ENCODE assay signal across 21 mouse cellular contexts in genomic region chr7:53750985-53751605, GRCm38 (mm10).
DNase-seq lines count a peak whose midpoint lies in the region; ATAC-seq lines count a peak whose summit lies in the region.
"Had no signal": no experiment of that assay in that cellular context is flagged by ENCODE, and none has a peak within 500 bp of the region (broad histone marks: within the 10 kb centered on the region; RNA-seq: fewer than 3 reads in every experiment).

No protein-coding gene starts in this region.

- no peaks in the 10 kb centered on the region for H3K36me3 ChIP-seq in limb, embryonic 11.5 days (ENCODE audit: control insufficient read depth, insufficient read depth, low read length)
- H3K36me3 ChIP-seq in limb, embryonic 10.5 days = no peaks in the 10 kb centered on the region
- H3K36me3 ChIP-seq in forebrain, embryonic 16.5 days (ENCODE audit: control insufficient read depth, insufficient read depth) = no peaks in the 10 kb centered on the region
- H3K36me3 ChIP-seq in hindbrain, embryonic 15.5 days = no peaks in the 10 kb centered on the region
- no peaks in the 10 kb centered on the region for H3K36me3 ChIP-seq in neural tube, embryonic 12.5 days
- H3K36me3 ChIP-seq in kidney, embryonic 16.5 days (ENCODE audit: insufficient read depth, low read length) = no peaks in the 10 kb centered on the region
- H3K36me3 ChIP-seq: heart, embryonic 10.5 days; limb, embryonic 12.5 days; stomach, embryonic 15.5 days had no signal

- ATAC-seq in limb, embryonic 11.5 days (ENCODE audit: insufficient number of reproducible peaks, low FRiP score, low TSS enrichment, low read depth) = no peak
- ATAC-seq in forebrain, embryonic 16.5 days = peak; percentile 54
- peak; percentile 63 for ATAC-seq in hindbrain, embryonic 15.5 days (ENCODE audit: low FRiP score, low read depth)
- ATAC-seq in neural tube, embryonic 12.5 days (ENCODE audit: low FRiP score, low read depth) = peak; percentile 86
- ATAC-seq in kidney, embryonic 16.5 days (ENCODE audit: low FRiP score, low TSS enrichment) = no peak
- ATAC-seq: CD4-positive, CD25-positive, alpha-beta regulatory T cell, adult 4 months; lung, postnatal 0 days had no signal

- H3K4me2 ChIP-seq in limb, embryonic 11.5 days (ENCODE audit: low read depth, severe bottlenecking) = no peak overlapping the region
- no peak overlapping the region for H3K4me2 ChIP-seq in forebrain, embryonic 16.5 days (ENCODE audit: low read length)
- peak overlapping the region; percentile 30; the same call in 1 of the 2 replicates for H3K4me2 ChIP-seq in hindbrain, embryonic 15.5 days
- H3K4me2 ChIP-seq in neural tube, embryonic 12.5 days (replicated peaks) = no peak overlapping the region
- H3K4me2 ChIP-seq in kidney, embryonic 16.5 days (replicated peaks; ENCODE audit: low read depth, low read length) = no peak overlapping the region
- H3K4me2 ChIP-seq: limb, embryonic 12.5 days; stomach, embryonic 15.5 days had no signal

- no peaks in the 10 kb centered on the region for H3K9me3 ChIP-seq in limb, embryonic 11.5 days (ENCODE audit: control insufficient read depth, low read length)
- no peaks in the 10 kb centered on the region for H3K9me3 ChIP-seq in limb, embryonic 10.5 days (replicated peaks)
- no peaks in the 10 kb centered on the region for H3K9me3 ChIP-seq in forebrain, embryonic 16.5 days (ENCODE audit: control insufficient read depth, low read length)
- no peaks in the 10 kb centered on the region for H3K9me3 ChIP-seq in hindbrain, embryonic 15.5 days
- H3K9me3 ChIP-seq in neural tube, embryonic 12.5 days = no peaks in the 10 kb centered on the region
- no peaks in the 10 kb centered on the region for H3K9me3 ChIP-seq in kidney, embryonic 16.5 days (ENCODE audit: low read length)
- H3K9me3 ChIP-seq: heart, embryonic 10.5 days; limb, embryonic 12.5 days; megakaryocyte, embryonic 14.5 days; stomach, embryonic 15.5 days had no signal

- no peak overlapping the region for H3K27ac ChIP-seq in limb, embryonic 11.5 days (replicated peaks; ENCODE audit: low read depth, low read length)
- H3K27ac ChIP-seq in limb, embryonic 10.5 days = no peak overlapping the region
- no peak overlapping the region for H3K27ac ChIP-seq in forebrain, embryonic 16.5 days (ENCODE audit: low read length)
- H3K27ac ChIP-seq in hindbrain, embryonic 15.5 days (replicated peaks) = peak overlapping the region; percentile 51; the same call in 1 of the 2 replicates
- no peak overlapping the region for H3K27ac ChIP-seq in neural tube, embryonic 12.5 days
- no peak overlapping the region for H3K27ac ChIP-seq in kidney, embryonic 16.5 days (ENCODE audit: low read length)
- H3K27ac ChIP-seq: heart, embryonic 10.5 days; limb, embryonic 12.5 days; liver, embryonic 14.5 days; stomach, embryonic 15.5 days had no signal

- no peak overlapping the region for H3K9ac ChIP-seq in limb, embryonic 11.5 days (ENCODE audit: low read length)
- no peak overlapping the region for H3K9ac ChIP-seq in forebrain, embryonic 16.5 days (replicated peaks; ENCODE audit: low read depth, low read length)
- no peak overlapping the region for H3K9ac ChIP-seq in hindbrain, embryonic 15.5 days
- no peak overlapping the region for H3K9ac ChIP-seq in neural tube, embryonic 12.5 days
- H3K9ac ChIP-seq in kidney, embryonic 16.5 days (replicated peaks; ENCODE audit: low read length) = no peak overlapping the region
- H3K9ac ChIP-seq: limb, embryonic 12.5 days; liver, embryonic 14.5 days; stomach, embryonic 15.5 days had no signal

- H3K27me3 ChIP-seq in limb, embryonic 11.5 days (ENCODE audit: control insufficient read depth, insufficient read depth, low read length) = no peaks in the 10 kb centered on the region
- H3K27me3 ChIP-seq in limb, embryonic 10.5 days (ENCODE audit: low read depth, poor library complexity, severe bottlenecking) = no peaks in the 10 kb centered on the region
- H3K27me3 ChIP-seq in forebrain, embryonic 16.5 days (replicated peaks; ENCODE audit: control insufficient read depth, insufficient read depth, low read length) = no peaks in the 10 kb centered on the region
- no peaks in the 10 kb centered on the region for H3K27me3 ChIP-seq in hindbrain, embryonic 15.5 days
- H3K27me3 ChIP-seq in neural tube, embryonic 12.5 days (replicated peaks) = no peaks in the 10 kb centered on the region
- no peaks in the 10 kb centered on the region for H3K27me3 ChIP-seq in kidney, embryonic 16.5 days (ENCODE audit: insufficient read depth, low read length)
- H3K27me3 ChIP-seq: limb, embryonic 12.5 days; megakaryocyte, embryonic 14.5 days; stomach, embryonic 15.5 days had no signal

- H3K4me1 ChIP-seq in limb, embryonic 11.5 days (ENCODE audit: control insufficient read depth, insufficient read depth, low read length) = no peaks in the 10 kb centered on the region
- no peaks in the 10 kb centered on the region for H3K4me1 ChIP-seq in limb, embryonic 10.5 days
- no peaks in the 10 kb centered on the region for H3K4me1 ChIP-seq in forebrain, embryonic 16.5 days (replicated peaks; ENCODE audit: control insufficient read depth, insufficient read depth, low read length)
- H3K4me1 ChIP-seq in hindbrain, embryonic 15.5 days (replicated peaks) = peaks cover 7% of the 10 kb centered on the region; the same call in 1 of the 2 replicates
- no peaks in the 10 kb centered on the region for H3K4me1 ChIP-seq in neural tube, embryonic 12.5 days
- H3K4me1 ChIP-seq in kidney, embryonic 16.5 days (ENCODE audit: insufficient read depth, low read length) = no peaks in the 10 kb centered on the region
- H3K4me1 ChIP-seq: heart, embryonic 10.5 days; limb, embryonic 12.5 days; megakaryocyte, embryonic 14.5 days; stomach, embryonic 15.5 days had no signal

- H3K4me3 ChIP-seq in limb, embryonic 11.5 days (ENCODE audit: low read depth, low read length) = no peak overlapping the region
- no peak overlapping the region for H3K4me3 ChIP-seq in limb, embryonic 10.5 days
- no peak overlapping the region for H3K4me3 ChIP-seq in forebrain, embryonic 16.5 days (replicated peaks; ENCODE audit: low read length)
- H3K4me3 ChIP-seq in hindbrain, embryonic 15.5 days = no peak overlapping the region
- H3K4me3 ChIP-seq in neural tube, embryonic 12.5 days = no peak overlapping the region
- no peak overlapping the region for H3K4me3 ChIP-seq in kidney, embryonic 16.5 days (ENCODE audit: low read length)
- H3K4me3 ChIP-seq: heart, embryonic 10.5 days; limb, embryonic 12.5 days; megakaryocyte, embryonic 14.5 days; stomach, embryonic 15.5 days had no signal

- WGBS in limb, embryonic 11.5 days = 39% methylated on average over 4 of the region's 4 CpGs
- 59% methylated on average over 4 of the region's 4 CpGs for WGBS in limb, embryonic 10.5 days
- 36% methylated on average over 4 of the region's 4 CpGs for WGBS in forebrain, embryonic 16.5 days
- 29% methylated on average over 4 of the region's 4 CpGs for WGBS in hindbrain, embryonic 15.5 days
- 33% methylated on average over 4 of the region's 4 CpGs for WGBS in neural tube, embryonic 12.5 days
- 41% methylated on average over 4 of the region's 4 CpGs for WGBS in kidney, embryonic 16.5 days

- peak; percentile 23 for DNase-seq in limb, embryonic 11.5 days (ENCODE audit: low spot score)
- DNase-seq in limb, embryonic 10.5 days (ENCODE audit: low spot score) = no peak
- DNase-seq in layer of hippocampus, adult 8-10 months (ENCODE audit: low spot score in 2 of 2) = no peak
- DNase-seq: adrenal gland, postnatal 10 days; cerebellum, postnatal 14 days; gastrocnemius, postnatal 36 days; heart, postnatal 36 days; kidney, adult 18-20 months; spleen, adult 18-20 months; thymus, postnatal 25 days had no signal

Comparison
In these comparisons a context has a peak if more than half of its experiments do, and no peak if none do; other contexts are left out.
1. ATAC-seq: peak in forebrain, embryonic 16.5 days (single experiment), hindbrain, embryonic 15.5 days (single experiment) and neural tube, embryonic 12.5 days (single experiment); none in limb, embryonic 11.5 days (single experiment) and kidney, embryonic 16.5 days (single experiment).